In genomic region chr1:143920256-143920655, GRCm38 (mm10) we compare ENCODE assay signal across 23 mouse cellular contexts.
DNase-seq lines count a peak whose midpoint lies in the region; ATAC-seq lines count a peak whose summit lies in the region.
"Had no signal": no experiment of that assay in that cellular context is flagged by ENCODE, and none has a peak within 500 bp of the region (broad histone marks: within the 10 kb centered on the region; RNA-seq: fewer than 3 reads in every experiment).

No protein-coding gene starts in this region.

- no peaks in the 10 kb centered on the region for H3K9me3 ChIP-seq in midbrain, embryonic 11.5 days (ENCODE audit: control insufficient read depth, low read length)
- H3K9me3 ChIP-seq in midbrain, embryonic 10.5 days (replicated peaks) = no peaks in the 10 kb centered on the region
- no peaks in the 10 kb centered on the region for H3K9me3 ChIP-seq in hindbrain, embryonic 12.5 days (replicated peaks)
- H3K9me3 ChIP-seq in midbrain, embryonic 16.5 days (replicated peaks; ENCODE audit: control insufficient read depth, low read length, poor library complexity, severe bottlenecking) = no peaks in the 10 kb centered on the region
- H3K9me3 ChIP-seq: heart, embryonic 15.5 days; intestine, embryonic 15.5 days had no signal

- intact Hi-C loops in left cerebral cortex, postnatal 25 days (cut with DNase I) = no loop called here

- ATAC-seq in midbrain, embryonic 11.5 days (ENCODE audit: low FRiP score) = peak; percentile 85
- ATAC-seq in hindbrain, embryonic 12.5 days (ENCODE audit: low FRiP score) = peak; percentile 58; the same call in 1 of the 2 replicates
- peak; percentile 42; the same call in 1 of the 2 replicates for ATAC-seq in midbrain, embryonic 16.5 days
- ATAC-seq: CD4-positive, CD25-positive, alpha-beta regulatory T cell, adult 4 months; intestine, embryonic 15.5 days; liver, postnatal 0 days; Patski had no signal

- H3K4me3 ChIP-seq in midbrain, embryonic 11.5 days (ENCODE audit: low read depth, low read length) = no peak overlapping the region
- H3K4me3 ChIP-seq in midbrain, embryonic 10.5 days = no peak overlapping the region
- H3K4me3 ChIP-seq in hindbrain, embryonic 12.5 days = no peak overlapping the region
- H3K4me3 ChIP-seq in midbrain, embryonic 16.5 days (ENCODE audit: low read depth, low read length) = no peak overlapping the region
- H3K4me3 ChIP-seq: heart, adult 2 months; heart, embryonic 15.5 days; intestine, embryonic 15.5 days; myocyte had no signal

- H3K27ac ChIP-seq in midbrain, embryonic 11.5 days (ENCODE audit: low read depth, low read length) = no peak overlapping the region
- no peak overlapping the region for H3K27ac ChIP-seq in midbrain, embryonic 10.5 days (replicated peaks)
- no peak overlapping the region for H3K27ac ChIP-seq in hindbrain, embryonic 12.5 days
- no peak overlapping the region for H3K27ac ChIP-seq in midbrain, embryonic 16.5 days (ENCODE audit: low read length)
- H3K27ac ChIP-seq: heart, adult 2 months; heart, embryonic 15.5 days; intestine, embryonic 15.5 days had no signal

- H3K27me3 ChIP-seq in midbrain, embryonic 11.5 days (ENCODE audit: control insufficient read depth, insufficient read depth, low read length) = peaks cover 3% of the 10 kb centered on the region
- H3K27me3 ChIP-seq in midbrain, embryonic 10.5 days (ENCODE audit: low read depth, poor library complexity, severe bottlenecking) = peaks cover 49% of the 10 kb centered on the region
- peaks cover 8% of the 10 kb centered on the region; the same call in 1 of the 2 replicates for H3K27me3 ChIP-seq in hindbrain, embryonic 12.5 days
- H3K27me3 ChIP-seq in midbrain, embryonic 16.5 days (ENCODE audit: control insufficient read depth, insufficient read depth, low read depth, low read length) = no peaks in the 10 kb centered on the region
- H3K27me3 ChIP-seq: heart, embryonic 15.5 days; intestine, embryonic 15.5 days; Patski had no signal

- peaks cover 5% of the 10 kb centered on the region for H3K4me1 ChIP-seq in midbrain, embryonic 11.5 days (ENCODE audit: control insufficient read depth, insufficient read depth, low read length)
- peaks cover 22% of the 10 kb centered on the region for H3K4me1 ChIP-seq in midbrain, embryonic 10.5 days
- H3K4me1 ChIP-seq in hindbrain, embryonic 12.5 days = peaks cover 8% of the 10 kb centered on the region
- peaks cover 4% of the 10 kb centered on the region; the same call in 1 of the 2 replicates for H3K4me1 ChIP-seq in midbrain, embryonic 16.5 days (ENCODE audit: control insufficient read depth, insufficient read depth, low read length)
- H3K4me1 ChIP-seq: heart, embryonic 15.5 days; intestine, embryonic 15.5 days had no signal

- no peak overlapping the region for H3K4me2 ChIP-seq in midbrain, embryonic 11.5 days
- 0 out of 2 replicates have a peak overlapping the region, but pooled peaks have one; percentile 9 for H3K4me2 ChIP-seq in hindbrain, embryonic 12.5 days (replicated peaks)
- H3K4me2 ChIP-seq in midbrain, embryonic 16.5 days (ENCODE audit: low read length) = no peak overlapping the region
- H3K4me2 ChIP-seq: heart, embryonic 15.5 days; intestine, embryonic 15.5 days had no signal

- no peaks in the 10 kb centered on the region for H3K36me3 ChIP-seq in midbrain, embryonic 11.5 days (ENCODE audit: control insufficient read depth, insufficient read depth, low read length)
- no peaks in the 10 kb centered on the region for H3K36me3 ChIP-seq in midbrain, embryonic 10.5 days
- H3K36me3 ChIP-seq in hindbrain, embryonic 12.5 days = no peaks in the 10 kb centered on the region
- no peaks in the 10 kb centered on the region for H3K36me3 ChIP-seq in midbrain, embryonic 16.5 days (ENCODE audit: control insufficient read depth, insufficient read depth, low read length)
- H3K36me3 ChIP-seq: heart, embryonic 15.5 days; intestine, embryonic 15.5 days had no signal

- no peak overlapping the region for H3K9ac ChIP-seq in midbrain, embryonic 11.5 days (ENCODE audit: low read length)
- no peak overlapping the region for H3K9ac ChIP-seq in hindbrain, embryonic 12.5 days
- no peak overlapping the region for H3K9ac ChIP-seq in midbrain, embryonic 16.5 days (ENCODE audit: low read depth, low read length)
- H3K9ac ChIP-seq: heart, embryonic 15.5 days; intestine, embryonic 15.5 days; liver, postnatal 0 days had no signal

- 33% methylated on average over 7 of the region's 7 CpGs for WGBS in midbrain, embryonic 11.5 days
- WGBS in midbrain, embryonic 10.5 days = 44% methylated on average over 7 of the region's 7 CpGs
- 26% methylated on average over 7 of the region's 7 CpGs for WGBS in hindbrain, embryonic 12.5 days
- 16% methylated on average over 7 of the region's 7 CpGs for WGBS in midbrain, embryonic 16.5 days

- DNase-seq in embryo, embryonic 10.5 days (ENCODE audit: low spot score) = peak; percentile 12
- DNase-seq in embryo, embryonic 11 days = no peak
- peak; percentile 83 for DNase-seq in midbrain, embryonic 11.5 days (ENCODE audit: low spot score, missing footprints)
- DNase-seq in midbrain, embryonic 10.5 days (ENCODE audit: low spot score) = no peak
- DNase-seq in left cerebral cortex, postnatal 25 days (ENCODE audit: low spot score in 2 of 2) = no peak
- DNase-seq: adrenal gland, postnatal 14 days; cerebellum, adult 11-12 months; cerebellum, postnatal 14 days; heart, adult 2 months; heart, postnatal 4 days; kidney, adult 9 months; kidney, postnatal 36 days; left cerebral cortex, postnatal 4 days; liver, postnatal 0 days; lung, postnatal 10 days; thymus, postnatal 25 days had no signal

Comparison
In these comparisons a context has a peak if more than half of its experiments do, and no peak if none do; other contexts are left out.
1. DNase-seq: peak in embryo, embryonic 10.5 days (single experiment) and midbrain, embryonic 11.5 days (single experiment); none in embryo, embryonic 11 days (single experiment), midbrain, embryonic 10.5 days (single experiment) and left cerebral cortex, postnatal 25 days (0 of 2).
2. Peak in every context shown above with its lines, with median percentiles within 50 percentile points of each other: ATAC-seq.